Mouse (Mus musculus) kidney, postnatal 0 days (tissue): Measurements from ENCODE around the gene Gm17657. TPM values are rescaled to one million over a fixed set of nuclear protein-coding genes. Genes with fewer than 3 reads are reported as not detected.

Source experiments
- ATAC-seq: fragments of 200-750 bp; cut with Nextera tagmentation; replicated peaks from 2 replicates; pipeline ENCODE4 v1.8.0; 2017; ENCODE audit warnings: low read depth, moderate number of reproducible peaks, moderate TSS enrichment, moderate library complexity; ENCODE audit not compliant: low FRiP score
- DNase-seq: peaks from one replicate; pipeline ENCODE4 v3.0.0-alpha.2; 2016; ENCODE audit warnings: low spot score
- H3K27ac ChIP-seq: fragments of 300-500 bp; sonication (generic); 2 replicates; pipeline ENCODE4 v1.5.1; 2014; ENCODE audit warnings: mild to moderate bottlenecking
- H3K27me3 ChIP-seq: fragments of 300-500 bp; sonication (generic); 2 replicates; pipeline ENCODE4 v1.6.1; 2014; ENCODE audit warnings: low read length, mixed read lengths; ENCODE audit not compliant: insufficient read depth
- H3K36me3 ChIP-seq: fragments of 300-500 bp; sonication (generic); 2 replicates; pipeline ENCODE4 v1.6.1; 2014; ENCODE audit warnings: low read length, mixed read lengths; ENCODE audit not compliant: insufficient read depth
- H3K4me1 ChIP-seq: fragments of 300-500 bp; sonication (generic); replicated peaks from 2 replicates; pipeline ENCODE4 v1.6.1; 2014; ENCODE audit warnings: antibody characterized with exemption, low read length, mixed read lengths; ENCODE audit not compliant: insufficient read depth
- H3K4me2 ChIP-seq: fragments of 300-500 bp; sonication (generic); 2 replicates; pipeline ENCODE4 v1.6.1; 2014; ENCODE audit warnings: mild to moderate bottlenecking, low read length, moderate library complexity, mixed read lengths
- H3K4me3 ChIP-seq: fragments of 300-500 bp; sonication (generic); replicated peaks from 2 replicates; pipeline ENCODE4 v1.5.1; 2014; ENCODE audit warnings: low read depth, low read length
- H3K9ac ChIP-seq: fragments of 300-500 bp; sonication (generic); 2 replicates; pipeline ENCODE4 v1.6.1; 2014; ENCODE audit warnings: low read depth, low read length
- H3K9me3 ChIP-seq: fragments of 300-500 bp; sonication (generic); replicated peaks from 2 replicates; pipeline ENCODE4 v1.6.1; 2016; ENCODE audit warnings: low read length, inconsistent platforms, mixed read lengths
- CTCF ChIP-seq: IDR thresholded peaks from 2 replicates; pipeline ENCODE4 v1.5.1; 2016; ENCODE audit warnings: antibody characterized with exemption, low read depth, mild to moderate bottlenecking, moderate library complexity
- WGBS: fragments of 180-500 bp; shearing (Covaris S2); extraction: QIAGEN DNeasy Blood & Tissue Kit; methylation state at CpG from one replicate; pipeline ENCODE4 v1.1.7; 2014; 5-methylcytosine and 5-hydroxymethylcytosine counted together
- polyA plus RNA-seq: library from polyadenylated mRNA; unstranded; fragments of >200 nt; fragmentation: Nextera tagmentation; extraction: Ambion mirVana; gene quantifications from 2 replicates; pipeline ENCODE4 v1.2.1, GENCODE M21; 2015

Gm17657 gene
- polyA plus RNA-seq, 1 experiment from 2014 or later: not detected

- Histone ChIP-seq H3K27ac (no peak overlapping the region), H3K4me1 (peaks cover 16% of the 10 kb centered on the region), H3K9ac (no peak overlapping the region), H3K36me3 (no peaks in the 10 kb centered on the region), H3K4me2 (peak overlapping the region; percentile 88), H3K4me3 (peak overlapping the region; percentile 99; the same call in 1 of the 2 replicates), H3K9me3 (no peaks in the 10 kb centered on the region), H3K27me3 (no peaks in the 10 kb centered on the region)
- WGBS: 36% methylated on average over 6 of the region's 6 CpGs
- ATAC-seq: no peak
- DNase-seq: no peak
- TF ChIP-seq CTCF: no peak
Measured at GRCm38 (mm10) chr17:29551019-29551418, 1.6 kb upstream of the Gm17657 start.

GRCm38 (mm10) chr17:29548994-29549393, 444 bp downstream of the Gm17657 start:
- H3K4me3 ChIP-seq: no peak overlapping the region
- no peak overlapping the region for H3K27ac ChIP-seq
- H3K36me3 ChIP-seq: no peaks in the 10 kb centered on the region
- peak overlapping the region; percentile 88 for H3K4me2 ChIP-seq
- peaks cover 16% of the 10 kb centered on the region for H3K4me1 ChIP-seq
- TF ChIP-seq CTCF: no peak
- DNase-seq (peak; percentile 11), ATAC-seq (no peak)
- 46% methylated on average over 8 of the region's 8 CpGs for WGBS
- H3K9me3 ChIP-seq: no peaks in the 10 kb centered on the region
- H3K9ac ChIP-seq: no peak overlapping the region
- H3K27me3 ChIP-seq: no peaks in the 10 kb centered on the region

GRCm38 (mm10) chr17:29548494-29548893, 944 bp downstream of the Gm17657 start:
- Histone ChIP-seq H3K4me3 (no peak overlapping the region), H3K9me3 (no peaks in the 10 kb centered on the region), H3K9ac (no peak overlapping the region), H3K4me2 (no peak overlapping the region), H3K27me3 (no peaks in the 10 kb centered on the region), H3K4me1 (peaks cover 16% of the 10 kb centered on the region), H3K36me3 (no peaks in the 10 kb centered on the region), H3K27ac (no peak overlapping the region)
- ATAC-seq (no peak), DNase-seq (no peak)
- 78% methylated on average over 3 of the region's 3 CpGs for WGBS
- TF ChIP-seq CTCF: no peak

- 77% methylated on average over 5 of the region's 5 CpGs for WGBS
- ATAC-seq (no peak), DNase-seq (no peak)
- H3K9me3 ChIP-seq: no peaks in the 10 kb centered on the region
- H3K4me2 ChIP-seq: no peak overlapping the region
- H3K27me3 ChIP-seq: no peaks in the 10 kb centered on the region
- no peak overlapping the region for H3K4me3 ChIP-seq
- H3K4me1 ChIP-seq: peaks cover 2% of the 10 kb centered on the region
- no peak for TF ChIP-seq CTCF
- H3K9ac ChIP-seq: no peak overlapping the region
- 0 out of 2 replicates have a peak overlapping the region, but pooled peaks have one; percentile 19 for H3K27ac ChIP-seq
- no peaks in the 10 kb centered on the region for H3K36me3 ChIP-seq
Measured at GRCm38 (mm10) chr17:29545241-29545640, 4.2 kb downstream of the Gm17657 start.

- no peaks in the 10 kb centered on the region for H3K27me3 ChIP-seq
- no peak overlapping the region for H3K27ac ChIP-seq
- no peak overlapping the region for H3K9ac ChIP-seq
- no peak overlapping the region for H3K4me3 ChIP-seq
- no peaks in the 10 kb centered on the region for H3K9me3 ChIP-seq
- ATAC-seq (no peak), DNase-seq (no peak)
- WGBS: 83% methylated on average over 2 of the region's 2 CpGs
- H3K4me2 ChIP-seq: no peak overlapping the region
- H3K36me3 ChIP-seq: no peaks in the 10 kb centered on the region
- H3K4me1 ChIP-seq: no peaks in the 10 kb centered on the region
- TF ChIP-seq CTCF: no peak
Measured at GRCm38 (mm10) chr17:29544064-29544463, 5.4 kb downstream of the Gm17657 start.

GRCm38 (mm10) chr17:29542831-29543690, 6.4 kb downstream of the Gm17657 start:
- WGBS: 86% methylated on average over 19 of the region's 19 CpGs
- Histone ChIP-seq H3K36me3 (no peaks in the 10 kb centered on the region), H3K4me3 (no peak overlapping the region), H3K4me1 (no peaks in the 10 kb centered on the region), H3K4me2 (no peak overlapping the region), H3K27me3 (no peaks in the 10 kb centered on the region), H3K9ac (no peak overlapping the region), H3K9me3 (no peaks in the 10 kb centered on the region), H3K27ac (no peak overlapping the region)
- ATAC-seq (no peak), DNase-seq (no peak)
- no peak for TF ChIP-seq CTCF
